16 mouse cellular contexts compared by ENCODE assay signal in the genomic region with DNA sequence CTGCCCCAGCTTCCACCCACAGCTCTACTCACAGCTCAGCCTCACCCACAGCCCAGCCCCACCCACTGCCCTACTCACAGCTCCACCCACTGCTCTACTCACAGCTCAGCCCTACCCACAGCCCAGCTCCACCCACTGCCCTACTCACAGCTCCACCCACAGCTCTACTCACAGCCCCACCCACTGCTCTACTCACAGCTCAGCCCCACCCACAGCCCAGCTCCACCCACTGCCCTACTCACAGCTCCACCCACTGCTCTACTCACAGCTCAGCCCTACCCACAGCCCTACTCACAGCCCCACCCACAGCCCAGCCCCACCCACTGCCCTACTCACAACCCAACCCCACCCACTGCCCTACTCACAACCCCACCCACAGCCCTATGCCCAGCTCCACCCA. TPM values are rescaled to one million over a fixed set of nuclear protein-coding genes. Genes with fewer than 3 reads are reported as not detected.
DNase-seq lines count a peak whose midpoint lies in the region; ATAC-seq and TF ChIP-seq lines count a peak whose summit lies in the region.
"Had no signal": no experiment of that assay in that cellular context is flagged by ENCODE, and none has a peak within 500 bp of the region (broad histone marks: within the 10 kb centered on the region; RNA-seq: fewer than 3 reads in every experiment).

No protein-coding gene starts in this region.

- no peak for TF ChIP-seq CTCF in liver, embryonic 14.5 days (IDR thresholded peaks at IDR 0.05; ENCODE audit: low read depth)
- TF ChIP-seq CTCF in stomach, postnatal 0 days (IDR thresholded peaks at IDR 0.05; ENCODE audit: low read depth), result no peak

- no peaks in the 10 kb centered on the region for H3K4me1 ChIP-seq in liver, embryonic 14.5 days (replicated peaks; ENCODE audit: control insufficient read depth in 2 of 2, insufficient read depth in 2 of 2, low read length in 1 of 2)
- no peaks in the 10 kb centered on the region for H3K4me1 ChIP-seq in stomach, postnatal 0 days (replicated peaks; ENCODE audit: control insufficient read depth, insufficient read depth)
- H3K4me1 ChIP-seq: kidney, embryonic 15.5 days; limb, embryonic 15.5 days had no signal

- no peaks in the 10 kb centered on the region for H3K27me3 ChIP-seq in liver, embryonic 14.5 days (ENCODE audit: control insufficient read depth, insufficient read depth, low read length)
- H3K27me3 ChIP-seq in stomach, postnatal 0 days (ENCODE audit: control insufficient read depth, insufficient read depth, low read length), result no peaks in the 10 kb centered on the region
- H3K27me3 ChIP-seq: kidney, embryonic 15.5 days; limb, embryonic 15.5 days had no signal

- DNase-seq in thymus, postnatal 4 days, result peak; percentile 10
- DNase-seq in thymus, postnatal 0 days (ENCODE audit: low spot score), result no peak
- peak in 2 of 3 experiments; percentile 7 to 14 for DNase-seq in liver, embryonic 14.5 days (ENCODE audit: low read depth in 3 of 3, low spot score in 3 of 3)
- peak; percentile 70 for DNase-seq in stomach, postnatal 0 days (ENCODE audit: low spot score)
- no peak for DNase-seq in kidney, postnatal 10 days
- DNase-seq in right cerebral cortex, postnatal 10 days (ENCODE audit: low spot score in 2 of 2), result no peak
- DNase-seq in embryo, embryonic 11 days, result no peak
- DNase-seq: cerebellum, adult 2 months; gastrocnemius, adult 2 months; right cerebral cortex, postnatal 25 days had no signal

- H3K9me3 ChIP-seq in liver, embryonic 14.5 days (ENCODE audit: control insufficient read depth, low read length), result no peaks in the 10 kb centered on the region
- H3K9me3 ChIP-seq in stomach, postnatal 0 days (ENCODE audit: control insufficient read depth, low read length), result no peaks in the 10 kb centered on the region
- H3K9me3 ChIP-seq: kidney, embryonic 15.5 days; limb, embryonic 15.5 days had no signal

- H3K9ac ChIP-seq in liver, embryonic 14.5 days (replicated peaks), result no peak overlapping the region
- no peak overlapping the region for H3K9ac ChIP-seq in stomach, postnatal 0 days (ENCODE audit: low read length)
- H3K9ac ChIP-seq: kidney, embryonic 15.5 days; limb, embryonic 15.5 days had no signal

- no peaks in the 10 kb centered on the region for H3K36me3 ChIP-seq in liver, embryonic 14.5 days (replicated peaks; ENCODE audit: control insufficient read depth, insufficient read depth, low read depth)
- H3K36me3 ChIP-seq in stomach, postnatal 0 days (ENCODE audit: control insufficient read depth, insufficient read depth, low read length), result no peaks in the 10 kb centered on the region
- H3K36me3 ChIP-seq: kidney, embryonic 15.5 days; limb, embryonic 15.5 days had no signal

- H3K27ac ChIP-seq in liver, embryonic 14.5 days, result no peak overlapping the region
- H3K27ac ChIP-seq in stomach, postnatal 0 days (replicated peaks), result no peak overlapping the region
- H3K27ac ChIP-seq: gastrocnemius, adult 2 months; kidney, embryonic 15.5 days; limb, embryonic 15.5 days had no signal

- no peak for TF ChIP-seq EP300 in liver, embryonic 14.5 days (IDR thresholded peaks at IDR 0.05; ENCODE audit: low read depth)
- no peak for TF ChIP-seq EP300 in stomach, postnatal 0 days (optimal IDR thresholded peaks at IDR 0.05)

- H3K4me2 ChIP-seq in liver, embryonic 14.5 days (ENCODE audit: low read depth), result no peak overlapping the region
- H3K4me2 ChIP-seq in stomach, postnatal 0 days (replicated peaks; ENCODE audit: low read depth), result no peak overlapping the region
- H3K4me2 ChIP-seq: heart, embryonic 11.5 days; kidney, embryonic 15.5 days; limb, embryonic 15.5 days had no signal

- no peak overlapping the region for H3K4me3 ChIP-seq in liver, embryonic 14.5 days (ENCODE audit: insufficient read depth in 1 of 2, low read depth in 2 of 2, low read length in 2 of 2)
- no peak overlapping the region for H3K4me3 ChIP-seq in stomach, postnatal 0 days (ENCODE audit: low read depth, low read length)
- H3K4me3 ChIP-seq: gastrocnemius, adult 2 months; kidney, embryonic 15.5 days; limb, embryonic 15.5 days had no signal

- ATAC-seq in granulocyte monocyte progenitor cell, adult 5-6 weeks (replicated peaks; ENCODE audit: poor library complexity, severe bottlenecking), result peak; percentile 90
- peak; percentile 64 for ATAC-seq in liver, embryonic 14.5 days (ENCODE audit: insufficient read depth)
- peak; percentile 92 for ATAC-seq in stomach, postnatal 0 days (ENCODE audit: low FRiP score, low TSS enrichment)

RNA-seq across cellular contexts. Expression of a gene that starts 56.5 kb away (rescaled TPM):
- not detected in 2 replicates for polyA plus RNA-seq in thymus, postnatal 0 days (2015; fragmentation: Nextera tagmentation; extraction: Ambion mirVana)
- total RNA-seq in granulocyte monocyte progenitor cell, adult 5-6 weeks (2014; fragmentation: Nextera tagmentation), result not detected in 2 replicates
- not detected in 2 replicates for total RNA-seq in granulocyte monocyte progenitor cell, adult 5-6 weeks (2017)
- polyA plus RNA-seq in liver, embryonic 14.5 days (2012; rRNA removed), result 0.04 and 0.08 TPM in 2 replicates
- not detected in 2 replicates for polyA plus RNA-seq in liver, embryonic 14.5 days (2014; fragmentation: Nextera tagmentation; extraction: Ambion mirVana)
- polyA plus RNA-seq in stomach, postnatal 0 days (2015; fragmentation: Nextera tagmentation; extraction: Ambion mirVana), result 5.7 and 6.2 TPM in 2 replicates
- total RNA-seq: gastrocnemius, adult 2 months; layer of hippocampus, postnatal 14 days had no signal
- polyA plus RNA-seq: forebrain, embryonic 11.5 days had no signal

Comparison
In these comparisons a context has a peak if more than half of its experiments do, and no peak if none do; other contexts are left out.
1. DNase-seq: peak in thymus, postnatal 4 days (single experiment), liver, embryonic 14.5 days (2 of 3) and stomach, postnatal 0 days (single experiment); none in thymus, postnatal 0 days (single experiment), kidney, postnatal 10 days (single experiment), right cerebral cortex, postnatal 10 days (0 of 2) and embryo, embryonic 11 days (single experiment).
2. Peak in every context shown above with its lines, with median percentiles within 50 percentile points of each other: ATAC-seq.